Mouse (Mus musculus): Measurements from ENCODE around the gene Prox1.
A peak's percentile ranks its signal among the peaks of the same experiment; 100 is the strongest.

Prox1 gene

DNA sequence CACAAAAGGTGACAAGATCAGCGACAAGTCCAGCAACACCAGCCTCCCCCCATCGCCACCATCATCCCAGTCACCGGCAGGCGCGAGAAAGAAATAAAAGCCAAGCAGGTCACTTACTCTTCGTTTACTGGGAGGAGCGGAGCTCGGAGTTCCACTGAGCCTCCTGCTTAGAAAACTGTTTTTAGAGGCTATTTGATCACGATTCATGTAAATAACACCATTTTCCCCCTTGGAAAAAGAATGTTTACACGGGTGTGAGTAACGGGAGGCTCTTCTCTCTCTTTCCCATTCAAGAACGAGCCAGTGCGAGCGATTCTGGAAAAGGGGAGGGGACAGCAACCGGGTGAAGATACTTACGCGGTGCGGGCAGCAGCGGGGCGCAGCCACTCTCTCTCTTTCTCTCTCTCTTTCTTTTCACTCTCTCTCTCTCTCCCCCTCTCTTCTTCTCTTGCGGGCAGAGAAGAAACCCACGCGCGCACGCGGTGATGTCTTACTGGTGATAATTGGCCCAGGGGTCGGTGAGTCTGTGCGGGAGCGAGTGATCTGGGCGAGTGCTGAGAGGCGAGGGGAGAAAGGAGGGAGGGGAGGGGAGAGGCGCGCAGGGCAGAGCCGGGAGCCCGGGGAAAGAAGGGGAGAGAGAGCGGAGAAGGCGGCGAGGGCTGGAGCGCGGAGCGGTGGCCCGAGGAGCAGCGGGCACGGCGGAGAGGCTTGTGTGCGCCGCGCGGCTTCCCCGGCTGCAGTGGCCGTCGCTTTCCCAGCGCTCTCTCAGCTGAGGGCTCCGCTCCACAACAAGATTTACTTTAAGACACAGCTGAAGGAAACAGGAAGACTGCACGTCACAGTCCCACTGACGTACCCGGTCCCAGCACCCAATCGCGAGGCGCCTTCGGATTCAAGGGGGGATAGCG lies at the start of gene Prox1:
Gene Prox1 (minus strand): TSS at position 804 of the 908 bp plus-strand sequence.
- peak; percentile 45 to 47 for DNase-seq (ENCODE audit: low spot score in 2 of 2)

DNA sequence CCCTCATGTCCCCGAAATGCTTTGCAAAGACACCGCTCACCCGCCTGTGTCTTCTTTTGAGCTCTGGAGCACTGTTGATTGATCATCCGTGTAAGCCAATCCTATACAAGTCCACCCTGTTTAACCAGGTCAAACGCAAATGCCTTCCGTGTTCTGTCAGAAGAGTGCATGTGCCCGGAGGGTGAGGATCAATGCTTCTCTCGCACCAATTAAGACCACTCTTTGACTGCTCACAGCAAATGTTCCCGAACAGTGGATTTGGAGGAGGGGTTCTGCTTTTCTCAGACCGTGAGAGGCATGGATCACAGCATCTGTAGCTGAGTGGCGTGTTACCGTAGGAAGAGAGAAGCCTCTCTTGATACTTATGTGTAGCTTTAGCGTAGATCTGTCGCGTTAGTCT lies 46.1 kb upstream of the Prox1 start:
- no peak for DNase-seq (ENCODE audit: low spot score in 2 of 2)

DNA sequence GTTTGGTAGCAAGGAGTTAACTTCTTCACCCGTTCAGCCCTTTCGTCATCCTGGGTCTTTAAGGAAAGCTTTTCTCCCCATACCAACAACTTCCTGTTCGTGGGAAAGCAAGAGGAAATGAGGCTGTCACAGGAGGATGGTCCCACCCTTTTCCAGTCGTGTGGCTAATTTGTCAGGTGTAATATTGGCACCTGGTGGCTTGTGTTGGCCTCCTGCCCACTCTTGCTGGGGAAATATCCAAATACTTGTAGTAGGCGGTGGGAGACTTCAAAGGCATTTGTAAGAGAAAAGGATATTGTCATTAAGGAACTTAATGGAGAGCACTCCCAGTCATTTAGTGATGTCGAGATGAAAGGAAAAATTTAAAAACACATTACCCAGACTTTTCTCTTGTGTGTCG lies 44.1 kb upstream of the Prox1 start:
- no peak for DNase-seq (ENCODE audit: low spot score in 2 of 2)

DNA sequence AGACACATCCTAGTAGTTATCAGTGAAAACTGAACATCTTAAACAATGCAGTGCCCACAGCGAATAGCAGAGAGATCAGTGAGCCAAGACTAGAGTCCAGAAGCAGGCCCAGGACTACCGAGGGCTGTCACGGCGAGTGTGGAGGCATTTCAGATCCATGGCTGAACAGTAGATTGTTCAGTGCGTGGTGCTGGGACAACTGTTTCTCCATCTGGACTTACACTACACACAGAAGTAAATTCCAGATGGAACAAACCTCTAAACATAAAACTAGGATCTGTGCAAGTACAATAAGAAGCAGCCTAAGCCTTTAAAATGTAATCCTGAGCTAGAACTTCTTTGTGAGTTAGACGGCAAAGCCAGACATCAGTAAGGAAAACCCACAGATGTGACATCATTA lies 42.7 kb upstream of the Prox1 start:
- DNase-seq (ENCODE audit: low spot score in 2 of 2): no peak

DNA sequence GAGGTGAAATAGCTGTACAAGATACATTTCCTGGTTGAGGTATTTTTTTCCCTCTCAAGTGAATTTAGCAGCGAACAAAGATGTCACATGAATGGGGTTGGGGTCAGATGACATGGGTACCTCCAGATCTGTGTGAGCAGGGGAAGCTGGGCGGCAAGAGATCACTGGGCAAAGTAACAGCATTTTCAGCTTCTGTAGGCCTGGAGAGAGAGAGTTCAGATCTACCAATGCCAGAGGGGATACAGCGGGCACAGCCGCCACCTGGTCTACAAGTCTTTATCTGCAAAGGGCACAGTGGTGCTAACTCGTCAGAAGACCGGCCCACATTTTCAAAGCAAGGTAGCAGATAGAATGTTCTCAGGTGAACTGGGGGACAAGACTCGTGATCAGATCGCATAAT lies 36.7 kb upstream of the Prox1 start:
- no peak for DNase-seq (ENCODE audit: low spot score in 2 of 2)

DNA sequence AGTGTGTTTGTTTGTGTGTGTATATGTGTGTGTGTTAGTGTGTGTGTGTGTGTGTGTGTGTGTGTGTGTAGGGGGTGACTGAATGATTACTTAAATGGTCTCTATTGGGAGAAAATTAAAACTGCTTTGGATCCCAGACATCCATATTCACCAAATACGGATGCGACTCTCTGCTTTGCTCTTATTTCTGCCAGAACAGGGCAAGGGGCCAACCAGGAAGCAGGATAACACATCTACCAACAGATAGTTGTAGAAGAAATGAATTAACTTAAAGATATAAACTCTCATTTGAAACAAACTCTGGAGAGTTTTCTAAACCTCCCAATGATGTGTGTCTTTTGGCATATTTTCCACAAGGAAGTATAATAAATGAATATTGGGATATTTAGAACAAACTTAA lies 35.2 kb upstream of the Prox1 start:
- no peak for DNase-seq (ENCODE audit: low spot score in 2 of 2)

DNA sequence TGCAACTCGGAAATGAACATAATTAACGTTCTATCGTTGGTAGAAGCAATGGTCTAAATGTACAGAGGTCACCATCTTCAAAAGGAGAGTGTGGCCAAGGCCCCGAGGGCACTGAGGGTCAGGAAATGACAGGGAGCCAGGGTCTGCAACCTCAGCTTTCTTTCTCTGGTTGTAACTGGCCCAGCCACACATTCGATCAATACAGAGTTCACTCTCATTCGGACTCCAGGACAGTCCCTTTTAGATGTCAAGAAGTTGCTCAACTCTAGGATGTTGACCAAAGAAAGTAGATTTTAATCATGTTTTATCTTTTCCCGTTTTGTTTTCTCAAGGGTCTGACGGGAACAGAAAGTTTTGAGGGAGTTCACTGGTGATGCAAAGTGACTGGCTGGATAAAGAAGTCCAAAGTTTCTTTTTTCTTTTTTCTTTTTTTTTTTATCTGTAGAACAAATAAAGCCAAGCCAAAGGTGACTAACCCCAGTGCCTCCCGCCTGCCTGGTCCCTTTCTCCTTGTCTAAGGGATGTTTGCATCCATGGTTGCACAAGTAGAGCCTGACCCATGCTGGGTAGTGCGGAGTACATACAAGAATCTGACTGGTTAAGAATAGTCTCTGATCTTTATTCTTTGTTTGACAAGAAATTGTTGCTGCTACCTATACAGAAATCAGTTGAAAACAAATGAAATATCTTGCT lies 34.0 kb upstream of the Prox1 start:
- no peak for DNase-seq (ENCODE audit: low spot score in 2 of 2)

DNA sequence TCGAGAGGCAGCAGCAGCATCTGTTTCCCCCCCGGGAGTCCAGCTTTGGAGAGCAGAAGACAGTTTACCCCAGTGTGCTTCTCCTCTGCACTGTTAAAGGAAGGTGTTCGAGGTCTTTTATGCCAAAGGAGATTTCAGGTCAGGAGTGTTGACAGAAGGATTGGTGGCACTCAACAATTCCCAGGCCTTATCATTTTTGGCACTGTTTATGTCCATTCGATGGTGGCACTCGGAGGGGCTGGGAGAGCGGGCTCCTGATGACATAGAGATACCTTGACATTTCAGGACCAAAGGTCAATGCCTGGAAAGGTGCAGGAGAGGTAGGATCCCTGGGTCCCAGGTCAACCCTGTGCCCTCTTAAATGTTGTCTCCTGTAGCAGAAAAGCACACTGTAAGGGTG lies 31.2 kb upstream of the Prox1 start:
- no peak for DNase-seq (ENCODE audit: low spot score in 2 of 2)

DNA sequence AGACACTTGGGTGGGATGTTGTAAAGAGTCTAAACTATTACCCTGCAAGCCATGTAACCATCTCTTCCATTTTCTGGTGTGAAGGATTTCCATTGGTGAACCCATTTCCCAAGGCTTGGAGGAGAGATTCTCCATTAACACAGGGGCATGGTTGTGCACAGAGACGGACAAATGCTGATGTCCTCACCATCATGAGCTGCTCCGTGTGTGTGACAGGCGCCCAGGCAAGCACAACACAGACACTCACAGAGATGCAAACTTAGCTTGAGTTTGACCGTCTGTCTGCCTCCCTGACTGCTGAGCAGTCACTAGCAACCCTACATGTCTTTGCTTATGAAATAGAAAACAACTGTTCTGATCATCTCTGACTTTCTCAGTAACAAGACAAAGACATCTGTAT lies 30.5 kb upstream of the Prox1 start:
- DNase-seq (ENCODE audit: low spot score in 2 of 2): no peak

DNA sequence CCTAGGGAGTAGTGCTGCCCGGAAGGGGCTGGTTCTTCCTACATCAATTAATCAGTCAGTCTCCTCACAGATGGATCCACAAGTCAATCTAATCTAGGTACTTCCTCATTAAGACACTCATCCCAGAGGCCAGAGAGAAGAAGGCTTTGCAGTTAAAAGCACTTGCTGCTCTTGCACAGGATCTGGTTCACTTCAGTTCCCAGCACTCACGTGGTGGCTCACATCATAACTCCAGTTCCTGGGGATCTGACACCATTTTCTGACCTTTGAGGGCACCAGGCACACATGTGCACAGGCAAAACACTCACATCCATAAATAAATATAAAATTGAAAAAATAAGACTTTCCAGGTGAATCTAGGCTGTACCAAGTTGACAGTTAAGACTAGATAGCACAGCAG lies 27.7 kb upstream of the Prox1 start:
- DNase-seq (ENCODE audit: low spot score in 2 of 2): no peak

DNA sequence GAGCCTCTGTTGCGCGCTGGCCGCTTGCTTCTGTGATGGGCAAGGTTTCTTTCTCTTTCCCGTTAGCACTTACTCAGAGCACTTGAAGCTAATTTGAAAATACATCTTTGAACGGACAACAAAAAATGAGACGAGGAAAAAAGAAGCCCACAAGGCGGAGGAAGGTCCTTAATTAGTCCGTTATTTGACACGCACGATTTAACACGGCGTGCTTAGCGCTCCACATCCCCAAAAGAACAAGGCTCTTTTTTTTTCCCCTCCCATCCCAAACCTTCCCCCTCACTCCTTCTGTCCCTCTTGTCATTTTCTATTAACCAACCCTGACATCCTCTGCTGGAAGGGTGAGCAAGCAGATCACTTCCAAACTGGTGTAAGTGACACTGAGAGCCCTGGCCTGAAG lies 21.5 kb upstream of the Prox1 start:
- no peak for DNase-seq (ENCODE audit: low spot score in 2 of 2)

DNA sequence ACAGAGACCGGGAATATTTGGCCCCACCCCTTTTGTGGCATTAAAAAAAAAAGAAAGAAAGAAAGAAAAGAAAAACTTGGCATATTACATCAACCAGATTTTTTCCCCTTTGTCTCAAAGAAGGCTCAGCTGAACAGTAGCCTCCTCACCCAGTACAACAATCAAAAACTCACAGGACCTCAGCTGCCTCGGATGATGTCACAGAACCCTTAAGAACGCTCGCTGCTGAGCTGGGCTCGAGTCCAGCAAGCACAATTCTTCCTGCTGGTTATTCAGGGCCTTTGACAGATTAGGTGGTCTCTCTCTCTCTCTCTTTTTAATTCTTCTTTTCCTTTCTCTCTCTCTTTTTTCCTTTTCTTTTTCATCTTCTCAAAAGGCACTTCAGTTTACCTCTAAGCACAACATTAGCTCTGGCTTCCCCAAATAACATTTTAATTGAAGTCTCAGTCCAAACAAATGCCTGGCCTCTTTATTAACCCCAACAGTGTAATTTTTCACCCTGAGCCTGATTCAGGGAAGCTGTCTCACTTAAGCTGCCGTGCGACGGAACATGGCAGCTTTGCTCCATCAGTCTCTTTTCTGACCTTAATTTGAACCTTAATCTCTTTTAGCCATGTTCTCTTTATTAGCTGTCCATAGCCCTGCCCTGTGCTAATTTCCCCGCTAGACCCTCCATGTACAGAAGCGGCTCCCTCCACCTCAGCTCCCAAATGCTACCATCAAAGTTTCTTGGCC lies 19.9 kb upstream of the Prox1 start:
- DNase-seq (ENCODE audit: low spot score in 2 of 2): no peak

DNA sequence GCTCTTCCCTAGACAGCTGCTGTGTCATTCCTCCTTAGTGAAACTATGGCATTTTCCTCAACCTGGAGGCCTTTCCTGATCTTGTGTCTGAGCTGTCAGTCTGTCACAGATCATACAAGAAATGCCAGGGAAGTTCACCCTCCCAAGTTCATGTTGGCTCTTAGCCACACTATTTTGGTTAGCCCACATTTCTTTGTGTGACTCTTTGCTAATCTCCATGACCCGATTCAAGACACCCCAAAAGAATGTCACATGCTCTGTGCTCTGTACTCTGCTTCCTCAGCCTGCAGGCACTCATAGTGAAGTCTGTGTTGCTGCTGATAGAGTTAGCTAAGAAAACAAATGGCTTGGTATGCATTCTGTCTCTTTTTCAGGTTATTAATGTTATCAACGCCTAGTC lies 18.6 kb upstream of the Prox1 start:
- no peak for DNase-seq (ENCODE audit: low spot score in 2 of 2)

DNA sequence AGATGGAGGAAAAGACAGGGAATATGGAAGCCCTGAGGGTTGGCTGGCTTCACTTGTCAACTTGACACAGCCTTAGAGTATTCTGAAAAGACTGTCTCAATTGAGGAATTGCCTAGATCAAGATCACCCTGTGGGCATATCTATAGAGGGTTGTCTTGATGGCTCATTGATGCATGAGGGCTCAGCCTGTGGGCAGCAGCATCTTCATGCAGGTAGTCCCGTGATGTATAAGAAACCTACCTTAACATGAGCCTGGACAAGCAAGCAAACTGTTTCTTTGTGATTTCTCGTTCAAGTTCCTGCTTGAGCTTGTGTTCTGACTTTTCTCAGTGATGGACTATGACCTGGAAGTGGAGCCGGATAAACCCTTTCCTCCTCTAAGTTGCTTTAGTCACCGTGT lies 15.8 kb upstream of the Prox1 start:
- DNase-seq (ENCODE audit: low spot score in 2 of 2): no peak

DNA sequence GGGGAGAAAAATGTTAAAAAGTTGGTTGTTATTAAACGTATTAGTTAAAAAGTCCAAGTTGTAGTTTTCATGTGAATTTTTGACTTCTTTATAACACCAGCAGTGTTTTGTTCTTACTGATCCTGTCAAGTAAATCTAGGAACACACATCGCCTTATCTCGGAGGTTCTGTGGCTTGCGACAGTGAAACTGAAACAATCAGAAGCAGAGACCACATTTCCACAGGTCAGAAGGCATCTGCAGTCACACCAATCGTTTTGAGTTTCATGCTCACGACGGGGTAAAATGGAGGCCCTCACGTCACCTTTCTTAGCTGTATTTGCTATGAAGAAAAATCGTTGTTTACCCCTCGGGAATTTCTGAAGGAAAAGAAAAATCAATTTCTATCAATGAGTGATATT lies 14.8 kb upstream of the Prox1 start:
- no peak for DNase-seq (ENCODE audit: low spot score in 2 of 2)

DNA sequence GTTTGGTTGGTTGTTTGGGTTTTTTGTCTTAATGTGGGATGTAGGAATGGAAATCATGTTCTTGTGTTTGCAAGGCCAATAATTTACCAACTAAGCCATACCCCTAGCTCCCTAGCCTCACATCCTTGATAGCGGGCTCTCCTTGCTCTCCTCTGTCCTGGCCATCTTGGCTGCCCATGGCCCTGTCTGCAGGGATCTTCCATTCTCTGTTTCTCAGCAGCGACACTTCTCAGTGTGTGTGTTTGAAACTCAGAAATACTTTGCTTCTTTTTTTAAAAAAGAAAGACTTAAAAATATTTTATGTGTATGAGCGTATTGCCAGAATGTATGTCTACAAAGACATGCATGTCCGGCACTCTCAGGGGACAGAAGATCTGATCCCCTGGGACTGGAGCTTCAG lies 13.1 kb upstream of the Prox1 start:
- DNase-seq (ENCODE audit: low spot score in 2 of 2): no peak

DNA sequence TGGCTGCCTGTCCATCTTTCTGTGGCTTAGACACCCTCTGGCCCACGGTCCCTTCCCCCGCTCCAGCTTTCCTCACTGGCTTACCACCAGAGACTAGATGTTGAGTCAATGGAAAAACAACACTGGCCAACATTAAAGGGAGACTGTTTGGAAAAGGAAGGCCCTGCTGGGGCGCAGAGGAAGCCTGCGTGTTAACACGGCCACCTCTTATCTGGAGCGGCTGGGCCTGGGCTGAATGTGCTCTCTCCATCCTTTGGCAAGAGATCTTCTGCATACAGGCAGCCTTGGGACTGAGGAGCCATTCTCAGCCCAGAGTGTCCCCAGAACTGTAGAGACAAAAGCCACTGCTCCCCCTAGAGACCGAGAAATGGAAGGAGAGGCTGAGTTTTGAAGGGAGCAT lies 11.3 kb upstream of the Prox1 start:
- no peak for DNase-seq (ENCODE audit: low spot score in 2 of 2)

DNA sequence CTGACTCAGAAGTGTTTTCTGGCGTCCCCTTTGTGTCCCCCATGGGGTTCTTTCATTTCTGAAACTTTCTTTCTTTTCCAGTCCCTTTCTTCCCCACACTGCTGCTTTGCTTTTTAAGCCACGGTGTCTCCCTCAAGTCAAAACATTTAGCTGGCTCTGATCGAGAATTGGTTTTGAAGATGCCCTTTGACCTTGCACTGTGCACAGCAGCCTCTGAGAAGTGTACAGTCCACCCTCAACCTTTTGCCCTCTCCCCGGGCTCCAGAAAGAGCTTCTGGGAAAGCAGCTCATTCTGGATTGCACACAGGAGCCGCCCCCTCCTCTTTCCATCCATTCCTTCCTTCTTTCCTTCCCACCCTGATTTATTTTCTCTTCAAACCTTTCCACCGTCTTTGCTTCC lies 10.3 kb upstream of the Prox1 start:
- no peak for DNase-seq (ENCODE audit: low spot score in 2 of 2)

DNA sequence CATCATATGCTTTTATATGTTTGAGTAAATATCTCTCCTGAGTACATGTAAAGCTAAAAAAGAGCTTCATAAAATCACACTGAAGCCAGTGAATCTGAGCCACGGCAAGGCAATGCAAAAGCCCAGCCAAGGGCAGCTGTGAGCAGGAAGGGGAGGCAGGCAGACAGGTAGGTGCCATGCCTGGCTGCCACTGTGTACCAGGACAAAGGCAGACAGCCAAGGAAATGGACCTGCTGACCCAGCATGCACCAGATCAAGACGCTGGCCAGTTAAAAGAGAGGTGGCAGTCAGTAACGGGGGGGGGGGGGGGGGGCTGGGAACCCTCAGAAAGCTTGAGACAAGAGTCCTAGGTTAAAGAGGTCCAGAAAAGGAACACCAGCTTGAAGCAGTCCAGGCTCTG lies 6.4 kb upstream of the Prox1 start:
- DNase-seq (ENCODE audit: low spot score in 2 of 2): no peak

DNA sequence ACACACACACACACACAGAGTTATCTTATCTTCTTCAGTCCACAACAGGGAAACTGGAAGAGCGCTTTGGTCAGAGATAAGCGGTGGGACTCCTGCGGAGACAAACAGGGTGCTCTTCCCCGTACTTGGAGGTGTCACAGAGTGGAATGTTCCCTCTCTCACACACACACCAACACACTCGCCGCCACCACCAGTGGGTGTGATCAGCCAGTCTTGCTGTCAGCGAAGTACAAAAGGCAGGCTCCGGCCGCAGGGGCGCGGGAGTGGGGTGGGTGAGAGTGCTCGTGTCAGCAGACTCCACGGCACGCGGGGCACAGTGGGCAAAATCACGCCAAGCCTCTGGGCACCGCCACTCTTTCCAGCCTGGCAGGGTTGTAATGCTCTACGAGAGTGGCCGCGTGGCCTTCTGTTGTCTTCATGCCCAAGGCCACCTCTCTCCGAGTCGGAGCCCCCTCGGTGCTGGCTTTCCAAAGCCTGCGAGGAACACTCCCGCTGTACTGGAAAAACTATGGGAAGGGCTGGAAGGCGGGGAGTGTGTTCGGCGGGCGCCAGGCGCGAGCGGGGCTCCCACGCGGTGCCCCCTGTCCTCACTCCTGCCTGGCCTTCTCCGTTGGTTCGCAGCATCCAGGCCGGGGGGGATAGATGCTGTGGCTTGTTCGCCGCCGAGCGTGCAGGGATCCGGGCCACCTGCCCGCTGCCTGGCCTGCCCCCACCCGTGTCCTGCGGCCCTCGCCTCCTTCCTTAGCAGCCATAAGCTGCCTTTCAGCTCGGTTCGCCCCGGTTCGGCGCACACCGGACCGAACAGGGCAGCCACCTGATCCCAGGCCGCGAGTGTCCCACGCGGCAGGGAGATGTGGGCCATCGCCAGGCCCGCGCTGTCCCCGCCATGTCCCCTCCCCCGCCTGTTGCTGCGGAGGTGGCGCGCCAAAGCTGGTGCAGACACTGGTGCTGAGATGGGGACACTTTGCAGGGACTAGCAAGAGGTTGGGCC lies 4.5 kb upstream of the Prox1 start:
- DNase-seq (ENCODE audit: low spot score in 2 of 2): no peak

DNA sequence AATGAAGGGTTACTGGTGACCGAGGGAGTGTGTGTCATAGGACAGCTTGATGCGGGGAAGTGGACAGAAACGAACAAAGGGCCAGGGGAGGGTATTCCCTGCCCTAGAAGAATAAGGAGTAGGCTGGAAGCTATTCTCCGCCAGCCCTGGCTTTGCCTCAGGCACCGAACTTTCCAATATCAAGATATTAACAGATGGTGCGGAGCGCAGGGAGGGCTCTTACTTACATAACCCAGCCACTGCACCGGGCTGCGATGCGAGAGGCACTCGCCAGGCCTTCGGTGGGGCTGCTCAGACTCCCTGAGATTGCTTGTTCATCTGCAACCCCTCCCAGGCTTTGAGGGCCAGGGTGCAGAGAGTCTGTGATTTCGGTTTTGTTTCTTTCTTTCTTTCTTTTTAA lies 3.7 kb upstream of the Prox1 start:
- no peak for DNase-seq (ENCODE audit: low spot score in 2 of 2)

Data from right cerebral cortex, postnatal 36 days (tissue).